8 mouse cellular contexts compared by ENCODE assay signal in the genomic region with DNA sequence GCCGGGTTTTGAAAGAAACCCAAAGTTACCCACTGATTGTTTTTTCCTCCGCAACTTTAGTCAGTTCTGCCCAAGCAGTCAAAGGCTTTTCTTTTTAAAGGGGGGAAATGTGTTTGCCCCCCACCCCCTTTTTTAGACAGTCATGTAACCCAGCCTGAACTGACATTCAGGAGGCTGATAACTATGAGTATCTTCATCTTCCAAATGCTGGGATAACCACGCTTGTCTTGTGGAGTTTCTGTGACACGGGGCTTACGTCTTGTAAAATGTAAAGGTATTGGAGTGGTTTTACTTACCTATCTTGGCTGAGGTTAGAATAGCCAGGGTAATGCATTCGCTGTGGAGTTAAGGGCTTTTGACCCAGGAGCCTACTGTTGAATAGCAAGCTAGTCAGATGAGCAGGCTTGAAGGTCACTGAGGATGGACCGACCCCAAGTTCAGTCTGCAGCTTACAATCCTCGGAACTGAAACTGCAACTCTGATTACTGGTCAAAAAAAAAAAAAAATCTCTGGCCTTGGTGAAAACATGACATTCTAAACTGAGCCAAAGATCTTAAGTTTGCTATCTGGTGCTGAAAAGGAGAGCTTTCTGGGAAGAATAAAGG. TPM values are rescaled to one million over a fixed set of nuclear protein-coding genes. Genes with fewer than 3 reads are reported as not detected.
DNase-seq lines count a peak whose midpoint lies in the region; ATAC-seq and TF ChIP-seq lines count a peak whose summit lies in the region.

A gene (minus strand): TSS at position 318 of the 605 bp plus-strand sequence.

- 0% methylated on average over 8 of the region's 8 CpGs for WGBS in kidney, adult 2 months
- 3% methylated on average over 8 of the region's 8 CpGs for WGBS in forebrain, embryonic 13.5 days
- WGBS in hindbrain, embryonic 11.5 days: 3% methylated on average over 8 of the region's 8 CpGs
- 3% methylated on average over 8 of the region's 8 CpGs for WGBS in neural tube, embryonic 13.5 days

- peak within 1 kb of the TSS; percentile 87 for H3K9ac ChIP-seq in forebrain, embryonic 13.5 days
- H3K9ac ChIP-seq in hindbrain, embryonic 11.5 days (ENCODE audit: low read depth, low read length): peak within 1 kb of the TSS; percentile 81
- H3K9ac ChIP-seq in neural tube, embryonic 13.5 days: peak within 1 kb of the TSS; percentile 72

- peak within 1 kb of the TSS; percentile 83 for H3K4me2 ChIP-seq in forebrain, embryonic 13.5 days
- peak within 1 kb of the TSS; percentile 61 for H3K4me2 ChIP-seq in hindbrain, embryonic 11.5 days (replicated peaks; ENCODE audit: low read depth, low read length)
- peak within 1 kb of the TSS; percentile 79 for H3K4me2 ChIP-seq in neural tube, embryonic 13.5 days

- H3K36me3 ChIP-seq in kidney, adult 2 months (ENCODE audit: control insufficient read depth, insufficient read depth, low read length): no peaks in the 10 kb centered on the region
- H3K36me3 ChIP-seq in forebrain, embryonic 13.5 days (ENCODE audit: poor library complexity, severe bottlenecking): 0 out of 2 replicates have a peak, but pooled peaks cover 4% of the 10 kb centered on the region
- no peaks in the 10 kb centered on the region for H3K36me3 ChIP-seq in hindbrain, embryonic 11.5 days (ENCODE audit: control insufficient read depth, insufficient read depth, low read length)
- no peaks in the 10 kb centered on the region for H3K36me3 ChIP-seq in neural tube, embryonic 13.5 days

- no peak for TF ChIP-seq CTCF in kidney, adult 2 months (conservative IDR thresholded peaks at IDR 0.05; ENCODE audit: insufficient read depth, insufficient read length, low read depth, low read length)

- H3K27me3 ChIP-seq in kidney, adult 2 months (replicated peaks; ENCODE audit: control insufficient read depth, insufficient read depth, low read length): no peaks in the 10 kb centered on the region
- no peaks in the 10 kb centered on the region for H3K27me3 ChIP-seq in forebrain, embryonic 13.5 days
- no peaks in the 10 kb centered on the region for H3K27me3 ChIP-seq in hindbrain, embryonic 11.5 days (ENCODE audit: control insufficient read depth, insufficient read depth, low read length)
- H3K27me3 ChIP-seq in neural tube, embryonic 13.5 days: no peaks in the 10 kb centered on the region

- peak within 1 kb of the TSS; percentile 73 for H3K4me3 ChIP-seq in kidney, adult 2 months (ENCODE audit: insufficient read depth, low read depth, low read length)
- peak within 1 kb of the TSS; percentile 73 for H3K4me3 ChIP-seq in forebrain, embryonic 13.5 days
- peak within 1 kb of the TSS; percentile 69 for H3K4me3 ChIP-seq in hindbrain, embryonic 11.5 days (ENCODE audit: low read depth, low read length)
- H3K4me3 ChIP-seq in neural tube, embryonic 13.5 days: peak within 1 kb of the TSS; percentile 57

- H3K27ac ChIP-seq in kidney, adult 2 months (ENCODE audit: insufficient read depth, low read depth, low read length): peak within 1 kb of the TSS; percentile 97
- H3K27ac ChIP-seq in forebrain, embryonic 13.5 days: peak within 1 kb of the TSS; percentile 92
- peak within 1 kb of the TSS; percentile 91 for H3K27ac ChIP-seq in hindbrain, embryonic 11.5 days (ENCODE audit: low read depth, low read length)
- H3K27ac ChIP-seq in neural tube, embryonic 13.5 days (replicated peaks): peak within 1 kb of the TSS; percentile 96

- ATAC-seq in forebrain, embryonic 13.5 days: peak; percentile 42
- peak; percentile 38 for ATAC-seq in hindbrain, embryonic 11.5 days (ENCODE audit: low FRiP score)
- ATAC-seq in neural tube, embryonic 13.5 days (ENCODE audit: low read depth): peak; percentile 21

- TF ChIP-seq POLR2A in kidney, adult 2 months (IDR thresholded peaks at IDR 0.05; ENCODE audit: low read depth, low read length): no peak

- intact Hi-C loops in left cerebral cortex, postnatal 36 days (cut with DNase I): loop anchor here (2.0 kb wide), 1 partner anchor 15 kb away; a partner anchor contains a TSS

- no peaks in the 10 kb centered on the region for H3K9me3 ChIP-seq in forebrain, embryonic 13.5 days (replicated peaks)
- H3K9me3 ChIP-seq in hindbrain, embryonic 11.5 days (ENCODE audit: control insufficient read depth, low read length): no peaks in the 10 kb centered on the region
- H3K9me3 ChIP-seq in neural tube, embryonic 13.5 days: no peaks in the 10 kb centered on the region

- peaks cover 7% of the 10 kb centered on the region for H3K4me1 ChIP-seq in kidney, adult 2 months (ENCODE audit: control insufficient read depth, insufficient read depth, low read length)
- peaks cover 27% of the 10 kb centered on the region for H3K4me1 ChIP-seq in forebrain, embryonic 13.5 days
- H3K4me1 ChIP-seq in hindbrain, embryonic 11.5 days (replicated peaks; ENCODE audit: control insufficient read depth, insufficient read depth, low read length): no peaks in the 10 kb centered on the region
- H3K4me1 ChIP-seq in neural tube, embryonic 13.5 days (replicated peaks): peaks cover 25% of the 10 kb centered on the region

- peak; percentile 66 for DNase-seq in kidney, adult 2 months
- no peak for DNase-seq in kidney, postnatal 4 days
- peak; percentile 58 for DNase-seq in adipocyte (ENCODE audit: low spot score)
- DNase-seq in hindbrain, embryonic 11.5 days (ENCODE audit: low spot score): no peak
- no peak for DNase-seq in left cerebral cortex, postnatal 36 days (ENCODE audit: low spot score in 2 of 2)
- DNase-seq in ovary, postnatal 10 days (ENCODE audit: low spot score): no peak

RNA-seq across cellular contexts. Expression of the gene that starts here (rescaled TPM):
- polyA plus RNA-seq in kidney, adult 2 months (2012; rRNA removed): 28.7 and 33.5 TPM in 2 replicates
- 77.3 and 80.3 TPM in 2 replicates for polyA plus RNA-seq in forebrain, embryonic 13.5 days (2015; fragmentation: Nextera tagmentation; extraction: Ambion mirVana)
- polyA plus RNA-seq in hindbrain, embryonic 11.5 days (2014; fragmentation: Nextera tagmentation; extraction: Ambion mirVana): 80.6 and 92.3 TPM in 2 replicates
- 10 to 100 TPM; 37.5 to 38.5 TPM for total RNA-seq in left cerebral cortex, postnatal 36 days (2021)
- 70.2 and 74.2 TPM in 2 replicates for polyA plus RNA-seq in neural tube, embryonic 13.5 days (2015; fragmentation: Nextera tagmentation; extraction: Ambion mirVana)

Comparison
In these comparisons a context has a peak if more than half of its experiments do, and no peak if none do; other contexts are left out.
1. DNase-seq: peak in kidney, adult 2 months (single experiment) and adipocyte (single experiment); none in kidney, postnatal 4 days (0 of 2), hindbrain, embryonic 11.5 days (single experiment), left cerebral cortex, postnatal 36 days (0 of 2) and ovary, postnatal 10 days (single experiment).
2. Peak in every context shown above with its lines, with median percentiles within 50 percentile points of each other: H3K27ac ChIP-seq, H3K4me3 ChIP-seq, ATAC-seq, H3K4me2 ChIP-seq and H3K9ac ChIP-seq.